9 mouse cellular contexts compared by ENCODE assay signal in genomic region chr2:74066652-74067051, GRCm38 (mm10).
DNase-seq lines count a peak whose midpoint lies in the region; ATAC-seq and TF ChIP-seq lines count a peak whose summit lies in the region.
"Had no signal": no experiment of that assay in that cellular context is flagged by ENCODE, and none has a peak within 500 bp of the region (broad histone marks: within the 10 kb centered on the region; RNA-seq: fewer than 3 reads in every experiment).

No protein-coding gene starts in this region.

- H3K9ac ChIP-seq in hindbrain, embryonic 13.5 days, result no peak overlapping the region
- H3K9ac ChIP-seq in lung, postnatal 0 days (replicated peaks; ENCODE audit: low read depth), result no peak overlapping the region

- H3K27me3 ChIP-seq in hindbrain, embryonic 13.5 days, result peaks cover 13% of the 10 kb centered on the region; the same call in 1 of the 2 replicates
- no peaks in the 10 kb centered on the region for H3K27me3 ChIP-seq in lung, postnatal 0 days (replicated peaks; ENCODE audit: insufficient read depth, low read length)

- ATAC-seq in hindbrain, embryonic 13.5 days (ENCODE audit: low FRiP score), result peak; percentile 62; the same call in 1 of the 2 replicates
- ATAC-seq in lung, postnatal 0 days, result peak; percentile 72

- DNase-seq in adipocyte (ENCODE audit: low spot score), result peak; percentile 21
- DNase-seq in cerebellum, postnatal 14 days, result peak; percentile 86 to 90
- DNase-seq in frontal cortex, postnatal 14 days (ENCODE audit: low spot score in 2 of 2), result peak; percentile 49 to 72
- peak; percentile 62 for DNase-seq in layer of hippocampus, adult 9-10 months (ENCODE audit: low spot score)
- DNase-seq in lung, postnatal 0 days (ENCODE audit: low spot score), result peak; percentile 82
- DNase-seq in right cerebral cortex, adult 18-20 months, result peak; percentile 68
- DNase-seq in spleen, postnatal 14 days (ENCODE audit: low spot score in 2 of 2), result no peak

- 3% methylated on average over 11 of the region's 11 CpGs for WGBS in hindbrain, embryonic 13.5 days
- 2% methylated on average over 11 of the region's 11 CpGs for WGBS in lung, postnatal 0 days

- H3K9me3 ChIP-seq in hindbrain, embryonic 13.5 days, result no peaks in the 10 kb centered on the region
- no peaks in the 10 kb centered on the region for H3K9me3 ChIP-seq in lung, postnatal 0 days (ENCODE audit: low read length)
- H3K9me3 ChIP-seq: megakaryocyte, embryonic 14.5 days had no signal

- no peak for TF ChIP-seq EP300 in lung, postnatal 0 days (IDR thresholded peaks at IDR 0.05)

- no peak overlapping the region for H3K27ac ChIP-seq in hindbrain, embryonic 13.5 days
- H3K27ac ChIP-seq in lung, postnatal 0 days (ENCODE audit: low read length), result no peak overlapping the region

- no peaks in the 10 kb centered on the region for H3K36me3 ChIP-seq in hindbrain, embryonic 13.5 days
- no peaks in the 10 kb centered on the region for H3K36me3 ChIP-seq in lung, postnatal 0 days (ENCODE audit: insufficient read depth, low read length)

- peaks cover 39% of the 10 kb centered on the region for H3K4me1 ChIP-seq in hindbrain, embryonic 13.5 days (replicated peaks)
- no peaks in the 10 kb centered on the region for H3K4me1 ChIP-seq in lung, postnatal 0 days (ENCODE audit: insufficient read depth, low read depth, low read length)
- H3K4me1 ChIP-seq: megakaryocyte, embryonic 14.5 days had no signal

- no peak overlapping the region for H3K4me3 ChIP-seq in hindbrain, embryonic 13.5 days
- no peak overlapping the region for H3K4me3 ChIP-seq in lung, postnatal 0 days (ENCODE audit: low read depth, low read length)
- H3K4me3 ChIP-seq: megakaryocyte, embryonic 14.5 days had no signal

- peak; percentile 95 for TF ChIP-seq CTCF in lung, postnatal 0 days (IDR thresholded peaks at IDR 0.05)

- H3K4me2 ChIP-seq in hindbrain, embryonic 13.5 days, result peak overlapping the region; percentile 17; the same call in 1 of the 2 replicates
- no peak overlapping the region for H3K4me2 ChIP-seq in lung, postnatal 0 days (replicated peaks; ENCODE audit: low read depth, low read length)

Comparison
In these comparisons a context has a peak if more than half of its experiments do, and no peak if none do; other contexts are left out.
1. DNase-seq: peak in adipocyte (single experiment), cerebellum, postnatal 14 days (2 of 2), frontal cortex, postnatal 14 days (2 of 2), layer of hippocampus, adult 9-10 months (single experiment), lung, postnatal 0 days (single experiment) and right cerebral cortex, adult 18-20 months (single experiment); none in spleen, postnatal 14 days (0 of 2).